Mouse (Mus musculus) heart, postnatal 14 days (tissue): ENCODE results near the gene Elf5. TPM values are rescaled to one million over a fixed set of nuclear protein-coding genes. Genes with fewer than 3 reads are reported as not detected.

Experiments
- total RNA-seq, 2 experiments: library from RNA; stranded (reverse); gene quantifications; 2 replicates each; pipeline ENCODE4 v1.2.3; 2021

The Elf5 gene
- total RNA-seq, 2 experiments from 2014 or later, result not detected

Other genes starting within 250 kb of the Elf5 start
- under 1 TPM; 0.20 to 0.41 TPM for gene Ehf, start 108.4 kb upstream of the Elf5 start, total RNA-seq
- 100 to 1,000 TPM; 191 to 200 TPM for gene Cat, start 73.5 kb downstream of the Elf5 start, total RNA-seq
- 10 to 100 TPM; 18.1 to 21.6 TPM for gene Abtb2, start 154.6 kb downstream of the Elf5 start, total RNA-seq